8 mouse cellular contexts compared by ENCODE assay signal in the genomic region with DNA sequence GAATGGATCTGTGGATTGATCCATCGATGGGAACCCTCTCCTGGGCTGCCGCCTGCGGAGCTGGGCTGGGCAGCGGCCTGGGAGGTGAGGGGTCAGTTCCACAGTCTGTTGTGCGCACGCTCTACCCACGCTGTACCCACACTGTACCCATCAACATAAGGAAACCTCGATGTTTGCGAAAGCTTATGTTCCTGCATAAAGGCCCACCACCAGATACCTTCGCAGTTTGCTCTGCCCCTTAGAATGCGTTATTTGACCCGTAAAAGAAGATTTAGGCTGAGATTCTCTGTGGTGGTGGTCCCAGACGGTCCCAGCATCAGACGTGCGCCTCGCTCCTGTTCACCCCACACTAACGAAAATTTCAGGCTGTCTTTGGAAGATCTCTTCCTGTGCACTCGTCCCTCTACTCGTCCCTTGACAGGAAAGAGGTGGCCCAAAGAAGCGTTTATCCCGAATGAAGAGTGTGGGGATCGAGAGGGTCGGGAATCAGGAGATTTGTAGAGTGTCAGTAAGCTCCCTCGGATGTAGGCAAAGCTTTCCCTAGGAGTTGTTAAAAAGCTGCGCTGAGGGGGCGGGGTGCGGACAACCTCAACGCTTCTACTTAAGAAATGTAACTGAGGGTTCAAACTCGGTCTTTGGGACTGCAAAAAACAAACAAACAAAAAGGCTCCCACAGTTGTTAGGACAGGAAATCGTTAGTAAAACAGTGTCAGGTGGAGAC.
DNase-seq lines count a peak whose midpoint lies in the region; ATAC-seq lines count a peak whose summit lies in the region.

No protein-coding gene starts in this region.

- peak; percentile 6 to 51 for DNase-seq in adrenal gland, adult (ENCODE audit: inconsistent age in 2 of 2, low spot score in 1 of 2)
- DNase-seq in adrenal gland, postnatal 36 days, result no peak
- DNase-seq in thymus, postnatal 4 days, result peak; percentile 14
- no peak for DNase-seq in thymus, postnatal 14 days
- DNase-seq in layer of hippocampus, postnatal 25 days (ENCODE audit: extremely low spot score in 1 of 2, low spot score in 1 of 2), result peak; percentile 40
- no peak for DNase-seq in thymus, adult 18-20 months
- DNase-seq in thymus, postnatal 10 days (ENCODE audit: low spot score in 2 of 2), result no peak

- H3K36me3 ChIP-seq in neural tube, embryonic 15.5 days, result no peaks in the 10 kb centered on the region

- peak overlapping the region; percentile 50 for H3K9ac ChIP-seq in neural tube, embryonic 15.5 days (replicated peaks)

- no peaks in the 10 kb centered on the region for H3K9me3 ChIP-seq in neural tube, embryonic 15.5 days (replicated peaks)

- H3K4me3 ChIP-seq in neural tube, embryonic 15.5 days (replicated peaks), result peak overlapping the region; percentile 25

- no peaks in the 10 kb centered on the region for H3K27me3 ChIP-seq in neural tube, embryonic 15.5 days (replicated peaks)

- no peak for ATAC-seq in neural tube, embryonic 15.5 days (ENCODE audit: low FRiP score)

- under 1% methylated on average over 30 of the region's 30 CpGs for whole genome bisulfite sequencing in neural tube, embryonic 15.5 days

- peak overlapping the region; percentile 76 for H3K4me2 ChIP-seq in neural tube, embryonic 15.5 days

- H3K4me1 ChIP-seq in neural tube, embryonic 15.5 days, result peaks cover 48% of the 10 kb centered on the region

- peak overlapping the region; percentile 98 for H3K27ac ChIP-seq in neural tube, embryonic 15.5 days (replicated peaks)

Comparison
In these comparisons a context has a peak if more than half of its experiments do, and no peak if none do; other contexts are left out.
1. DNase-seq: peak in adrenal gland, adult (2 of 2), thymus, postnatal 4 days (single experiment) and layer of hippocampus, postnatal 25 days (2 of 2); none in adrenal gland, postnatal 36 days (0 of 2), thymus, postnatal 14 days (single experiment), thymus, adult 18-20 months (0 of 2) and thymus, postnatal 10 days (0 of 2).